Mouse (Mus musculus) gastrocnemius, postnatal 25 days (tissue): ENCODE data around the gene Gfpt1. TPM values are rescaled to one million over a fixed set of nuclear protein-coding genes. Genes with fewer than 3 reads are reported as not detected.
"Not testable (repeated sequence)": the region's sequence is repeated elsewhere in the genome, so short reads cannot be mapped to it uniquely, and the experiment has no call there.

Source experiments
- DNase-seq: peaks from one replicate; pipeline ENCODE4 v3.0.0; 2022
- total RNA-seq, 2 experiments: library from RNA; stranded (reverse); gene quantifications; 1 replicate in 1 of 2; 2 replicates in 1 of 2; pipeline ENCODE4 v1.2.3; 2021

The Gfpt1 gene
- total RNA-seq, 2 experiments from 2014 or later: 24.7 to 25.9 TPM

GRCm38 (mm10) chr6:87041431-87041830 lies 1.2 kb upstream of the Gfpt1 start:
- DNase-seq: no peak

GRCm38 (mm10) chr6:87042004-87042336 lies 676 bp upstream of the Gfpt1 start:
- DNase-seq: no peak

GRCm38 (mm10) chr6:87043131-87043516 lies 478 bp downstream of the Gfpt1 start:
- DNase-seq: no peak

- DNase-seq: no peak
Observed at GRCm38 (mm10) chr6:87044895-87045294, 2.2 kb downstream of the Gfpt1 start.

- DNase-seq: no peak
Observed at GRCm38 (mm10) chr6:87045507-87045906, 2.9 kb downstream of the Gfpt1 start.

- DNase-seq: not testable (repeated sequence)
Observed at GRCm38 (mm10) chr6:87048712-87049111, 6.1 kb downstream of the Gfpt1 start.

GRCm38 (mm10) chr6:87051886-87052425 lies 9.3 kb downstream of the Gfpt1 start:
- DNase-seq: no peak

- no peak for DNase-seq
Observed at GRCm38 (mm10) chr6:87054193-87054592, 11.5 kb downstream of the Gfpt1 start.

- DNase-seq: no peak
Observed at GRCm38 (mm10) chr6:87059754-87060153, 17.1 kb downstream of the Gfpt1 start.

- DNase-seq: no peak
Observed at GRCm38 (mm10) chr6:87063586-87063985, 20.9 kb downstream of the Gfpt1 start.

- DNase-seq: no peak
Observed at GRCm38 (mm10) chr6:87068209-87068608, 25.6 kb downstream of the Gfpt1 start.

GRCm38 (mm10) chr6:87069195-87069900 lies 26.7 kb downstream of the Gfpt1 start:
- DNase-seq: no peak

- DNase-seq: no peak
Observed at GRCm38 (mm10) chr6:87070641-87071040, 28.0 kb downstream of the Gfpt1 start.

GRCm38 (mm10) chr6:87072759-87073158 lies 30.1 kb downstream of the Gfpt1 start:
- DNase-seq: no peak

GRCm38 (mm10) chr6:87075092-87075685 lies 32.5 kb downstream of the Gfpt1 start:
- no peak for DNase-seq

- no peak for DNase-seq
Observed at GRCm38 (mm10) chr6:87079457-87079856, 36.8 kb downstream of the Gfpt1 start.

- no peak for DNase-seq
Observed at GRCm38 (mm10) chr6:87085026-87085425, 42.4 kb downstream of the Gfpt1 start.

GRCm38 (mm10) chr6:87088356-87088755 lies 45.7 kb downstream of the Gfpt1 start:
- DNase-seq: no peak

GRCm38 (mm10) chr6:87090877-87091276 lies 48.2 kb downstream of the Gfpt1 start:
- DNase-seq: no peak

- no peak for DNase-seq
Observed at GRCm38 (mm10) chr6:87092476-87092875, 49.8 kb downstream of the Gfpt1 start.

- DNase-seq: not testable (repeated sequence)
Observed at GRCm38 (mm10) chr6:87093631-87094030, 51.0 kb downstream of the Gfpt1 start.

GRCm38 (mm10) chr6:87099261-87099660 lies 56.6 kb downstream of the Gfpt1 start:
- no peak for DNase-seq

GRCm38 (mm10) chr6:87099671-87100296 lies 57.1 kb downstream of the Gfpt1 start:
- no peak for DNase-seq
